Mouse (Mus musculus): ENCODE results near the gene Spag8.

- TF ChIP-seq CTCF (IDR thresholded peaks at IDR 0.05; ENCODE audit: low read depth, low read length) (no peak), POLR2A (IDR thresholded peaks at IDR 0.05; ENCODE audit: extremely low read depth, insufficient read depth, low read length) (no peak)
These were observed 20.3 kb upstream of the Spag8 start for GRCm38 (mm10) chr4:43673703-43674102.
